Mouse (Mus musculus): Measurements from ENCODE around the gene Capza2.
"Not testable (repeated sequence)": the region's sequence is repeated elsewhere in the genome, so short reads cannot be mapped to it uniquely, and the experiment has no call there.

- not testable (repeated sequence) for TF ChIP-seq CTCF, EP300 (IDR thresholded peaks at IDR 0.05; ENCODE audit: low read depth)
Observed at GRCm38 (mm10) chr6:17704038-17704437, 68.0 kb downstream of the Capza2 start.
